Mouse (Mus musculus): ENCODE results near the gene Slc38a6. TPM values are rescaled to one million over a fixed set of nuclear protein-coding genes. Genes with fewer than 3 reads are reported as not detected.

The Slc38a6 gene
- total and polyA plus RNA-seq, 3 experiments, result 7.0 to 15.4 (median 10.2) TPM

DNA sequence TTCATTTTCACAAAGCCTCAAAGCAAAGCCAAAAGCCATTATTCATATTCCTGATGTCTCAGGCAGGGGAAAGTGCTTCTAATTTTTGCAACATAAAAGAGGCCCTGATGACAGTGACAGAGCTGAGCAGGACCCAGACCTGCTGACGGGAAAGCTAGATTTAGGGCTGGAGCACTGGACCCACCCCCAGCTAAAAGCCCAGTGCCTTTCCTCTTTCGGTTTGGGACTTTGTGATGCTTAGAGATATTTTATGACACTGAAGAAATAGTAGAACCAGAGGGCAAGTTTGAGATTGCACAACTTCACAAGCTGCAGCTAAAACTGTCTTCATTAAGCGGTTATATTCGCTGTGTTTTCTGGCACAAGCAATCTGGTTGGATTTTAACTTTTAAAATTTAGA, 18.1 kb downstream of the Slc38a6 start:
- Histone ChIP-seq H3K9ac (ENCODE audit: insufficient read depth, low read depth) (no peak overlapping the region), H3K4me3 (replicated peaks in 1 of 3; ENCODE audit: low read depth in 2 of 3, low read length in 2 of 3, poor library complexity in 1 of 3) (no peak overlapping the region), H3K27ac (ENCODE audit: insufficient read depth, low read depth) (no peak overlapping the region), H3K27me3 (replicated peaks) (no peaks in the 10 kb centered on the region), H3K36me3 (replicated peaks in 1 of 2; ENCODE audit: control insufficient read depth in 1 of 2, insufficient read depth in 1 of 2, low read length in 1 of 2) (peaks cover 2 to 40% of the 10 kb centered on the region in 2 experiments), H3K79me2 (replicated peaks; ENCODE audit: control insufficient read depth, extremely low read depth, insufficient read depth, poor library complexity, severe bottlenecking) (no peaks in the 10 kb centered on the region), H3K4me1 (ENCODE audit: control insufficient read depth in 1 of 2, insufficient read depth in 2 of 2) (no peaks in the 10 kb centered on the region), H3K9me3 (replicated peaks; ENCODE audit: low read length) (no peaks in the 10 kb centered on the region), H3K4me2 (ENCODE audit: insufficient read depth, low read depth, poor library complexity, severe bottlenecking) (no peak overlapping the region)
- TF ChIP-seq RCOR1 (conservative IDR thresholded peaks at IDR 0.05; ENCODE audit: low read depth, low read length), result no peak
- no peak for TF ChIP-seq JUND (conservative IDR thresholded peaks at IDR 0.05; ENCODE audit: low read depth, low read length)
- TF ChIP-seq KAT2A (IDR thresholded peaks at IDR 0.05; ENCODE audit: insufficient replicate concordance, low read length), result no peak
- TF ChIP-seq GABPA (IDR thresholded peaks at IDR 0.05; ENCODE audit: insufficient replicate concordance, low read depth, low read length), result no peak
- no peak for TF ChIP-seq ZC3H11A (IDR thresholded peaks at IDR 0.05; ENCODE audit: low read depth, low read length)
- TF ChIP-seq ZMIZ1 (IDR thresholded peaks at IDR 0.05; ENCODE audit: low read depth, low read length), result no peak
- TF ChIP-seq CHD1 (IDR thresholded peaks at IDR 0.05; ENCODE audit: low read depth, low read length), result no peak
- TF ChIP-seq JUN (IDR thresholded peaks at IDR 0.05; ENCODE audit: insufficient read depth, low read depth, low read length), result no peak
- no peak for TF ChIP-seq NELFE (IDR thresholded peaks at IDR 0.05; ENCODE audit: low read depth, low read length)
- no peak for TF ChIP-seq POLR2A (IDR thresholded peaks at IDR 0.05; ENCODE audit: low read depth, low read length)
- no peak for TF ChIP-seq BHLHE40 (IDR thresholded peaks at IDR 0.05; ENCODE audit: low read depth, low read length)
- TF ChIP-seq ELF1 (IDR thresholded peaks at IDR 0.05; ENCODE audit: low read depth, low read length), result no peak
- TF ChIP-seq HCFC1 (IDR thresholded peaks at IDR 0.05; ENCODE audit: low read depth, low read length), result no peak
- TF ChIP-seq PAX5 (IDR thresholded peaks at IDR 0.05; ENCODE audit: low read length), result no peak
- TF ChIP-seq MAZ (IDR thresholded peaks at IDR 0.05; ENCODE audit: low read depth, low read length), result no peak
- TF ChIP-seq TCF12 (IDR thresholded peaks at IDR 0.05; ENCODE audit: low read depth, low read length), result no peak
- no peak for TF ChIP-seq TBP (conservative IDR thresholded peaks at IDR 0.05; ENCODE audit: low read depth, low read length)
- TF ChIP-seq CTCF (conservative IDR thresholded peaks at IDR 0.05 in 1 of 2, IDR thresholded peaks at IDR 0.05 in 1 of 2; ENCODE audit: low read depth in 2 of 2, low read length in 2 of 2), result no peak
- in situ Hi-C loops (cut with MboI; ENCODE audit: low pct_ligation_motif_present, low pct_unique_long_range_greater_than_20kb, low sequenced_read_pairs), result loop anchor here (25.0 kb wide), 1 partner anchor 267 kb away; no protein-coding TSS in a partner anchor
- no peak for DNase-seq (ENCODE audit: extremely low read depth)
- dilution Hi-C loops (cut with MboI; ENCODE audit: extremely low pct_ligation_motif_present, extremely low pct_unique_long_range_greater_than_20kb, low sequenced_read_pairs), result no loop called here

DNA sequence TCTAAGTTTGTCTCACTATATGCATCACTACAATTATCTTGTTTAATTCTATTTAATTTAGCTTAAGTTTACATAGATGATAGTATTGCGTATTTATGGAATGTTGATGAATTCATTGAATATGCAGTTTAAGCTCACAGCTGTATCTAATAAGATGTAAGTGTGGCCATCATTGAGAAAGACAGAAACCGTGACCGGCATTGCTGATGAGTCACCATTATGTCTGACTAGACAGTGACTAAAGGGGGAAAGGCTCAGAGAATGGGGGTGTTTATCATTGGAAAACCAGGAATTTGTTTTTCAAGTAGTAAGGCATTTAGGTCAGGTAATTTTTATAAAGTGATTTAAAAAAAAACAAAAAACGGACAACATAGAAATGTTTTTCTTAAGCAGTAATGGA, 21.2 kb downstream of the Slc38a6 start:
- Histone ChIP-seq H3K9me3 (replicated peaks; ENCODE audit: low read length) (no peaks in the 10 kb centered on the region), H3K4me1 (ENCODE audit: control insufficient read depth in 1 of 2, insufficient read depth in 2 of 2) (no peaks in the 10 kb centered on the region), H3K9ac (ENCODE audit: insufficient read depth, low read depth) (no peak overlapping the region), H3K79me2 (replicated peaks; ENCODE audit: control insufficient read depth, extremely low read depth, insufficient read depth, poor library complexity, severe bottlenecking) (no peaks in the 10 kb centered on the region), H3K4me2 (ENCODE audit: insufficient read depth, low read depth, poor library complexity, severe bottlenecking) (no peak overlapping the region), H3K27ac (ENCODE audit: insufficient read depth, low read depth) (no peak overlapping the region), H3K4me3 (replicated peaks in 1 of 3; ENCODE audit: low read depth in 2 of 3, low read length in 2 of 3, poor library complexity in 1 of 3) (no peak overlapping the region), H3K27me3 (replicated peaks) (no peaks in the 10 kb centered on the region), H3K36me3 (replicated peaks in 1 of 2; ENCODE audit: control insufficient read depth in 1 of 2, insufficient read depth in 1 of 2, low read length in 1 of 2) (peaks cover 5 to 30% of the 10 kb centered on the region in 2 experiments)
- DNase-seq (ENCODE audit: extremely low read depth), result no peak
- TF ChIP-seq ZMIZ1 (IDR thresholded peaks at IDR 0.05; ENCODE audit: low read depth, low read length) (no peak), PAX5 (IDR thresholded peaks at IDR 0.05; ENCODE audit: low read length) (no peak), GABPA (IDR thresholded peaks at IDR 0.05; ENCODE audit: insufficient replicate concordance, low read depth, low read length) (no peak), CHD1 (IDR thresholded peaks at IDR 0.05; ENCODE audit: low read depth, low read length) (no peak), BHLHE40 (IDR thresholded peaks at IDR 0.05; ENCODE audit: low read depth, low read length) (no peak), MAX (IDR thresholded peaks at IDR 0.05; ENCODE audit: low read length) (no peak), MEF2A (IDR thresholded peaks at IDR 0.05; ENCODE audit: borderline replicate concordance, low read depth, low read length) (no peak), ELF1 (IDR thresholded peaks at IDR 0.05; ENCODE audit: low read depth, low read length) (no peak), JUND (conservative IDR thresholded peaks at IDR 0.05; ENCODE audit: low read depth, low read length) (no peak), POLR2A (IDR thresholded peaks at IDR 0.05; ENCODE audit: low read depth, low read length) (no peak), HCFC1 (IDR thresholded peaks at IDR 0.05; ENCODE audit: low read depth, low read length) (no peak), MYC (IDR thresholded peaks at IDR 0.05; ENCODE audit: low read depth, low read length) (no peak), ETS1 (conservative IDR thresholded peaks at IDR 0.05; ENCODE audit: low read depth, low read length) (no peak), IRF4 (IDR thresholded peaks at IDR 0.05; ENCODE audit: low read depth, low read length) (no peak)
- in situ Hi-C loops (cut with MboI; ENCODE audit: low pct_ligation_motif_present, low pct_unique_long_range_greater_than_20kb, low sequenced_read_pairs), result loop anchor here (25.0 kb wide), 1 partner anchor 270 kb away; no protein-coding TSS in a partner anchor
- dilution Hi-C loops (cut with MboI; ENCODE audit: extremely low pct_ligation_motif_present, extremely low pct_unique_long_range_greater_than_20kb, low sequenced_read_pairs), result no loop called here
